Comparison of ENCODE assay signal across 8 mouse cellular contexts in the genomic region with DNA sequence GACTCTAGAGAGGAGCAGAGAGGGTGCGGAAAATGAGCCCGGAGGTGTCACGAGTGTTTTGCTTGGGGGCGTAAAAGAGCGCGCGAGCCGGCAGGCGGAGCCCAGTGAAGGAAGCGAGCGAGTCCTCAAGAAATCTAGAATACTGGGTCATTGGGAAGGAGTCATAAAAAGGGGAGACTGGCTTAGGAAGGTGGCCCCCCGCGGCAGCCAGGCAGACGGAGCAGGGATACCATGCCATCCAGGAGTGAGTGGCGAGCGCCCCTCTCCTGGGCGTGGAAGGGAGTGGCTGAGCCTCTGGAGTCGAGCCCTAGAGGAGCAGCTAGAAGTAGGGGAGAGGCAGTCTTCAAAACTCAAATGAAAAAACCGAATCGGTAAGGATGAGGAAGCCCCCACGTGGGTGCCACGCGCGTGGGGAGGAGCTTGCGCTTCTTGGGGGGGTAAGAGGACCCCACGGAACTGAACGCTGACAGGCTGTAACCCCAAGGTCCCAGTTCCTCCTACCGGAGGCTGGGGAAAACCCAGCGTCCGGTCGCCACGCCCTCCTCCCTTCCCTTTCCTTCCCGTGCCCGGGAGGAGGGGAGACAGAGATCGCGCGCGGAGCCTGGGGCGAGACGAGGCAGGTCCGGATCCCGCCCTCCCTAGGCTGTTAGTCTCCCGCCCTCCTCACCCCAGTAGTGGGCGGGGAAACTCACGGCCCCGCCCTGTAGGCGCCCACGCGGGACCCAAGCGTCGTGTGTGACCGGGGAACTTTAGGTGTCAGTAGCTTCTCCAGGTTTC. TPM values are rescaled to one million over a fixed set of nuclear protein-coding genes. Genes with fewer than 3 reads are reported as not detected.
DNase-seq lines count a peak whose midpoint lies in the region; ATAC-seq lines count a peak whose summit lies in the region.

No protein-coding gene starts in this region.

- H3K36me3 ChIP-seq in limb, embryonic 10.5 days: no peaks in the 10 kb centered on the region
- H3K36me3 ChIP-seq in midbrain, embryonic 12.5 days: 0 out of 2 replicates have a peak, but pooled peaks cover 2% of the 10 kb centered on the region
- H3K36me3 ChIP-seq in stomach, embryonic 16.5 days (ENCODE audit: control insufficient read depth, insufficient read depth, low read length): 0 out of 2 replicates have a peak, but pooled peaks cover 4% of the 10 kb centered on the region

- H3K27ac ChIP-seq in limb, embryonic 10.5 days: peak overlapping the region; percentile 51; the same call in 1 of the 2 replicates
- no peak overlapping the region for H3K27ac ChIP-seq in midbrain, embryonic 12.5 days (replicated peaks)
- H3K27ac ChIP-seq in stomach, embryonic 16.5 days (ENCODE audit: low read length): peak overlapping the region; percentile 83

- no peaks in the 10 kb centered on the region for H3K9me3 ChIP-seq in limb, embryonic 10.5 days (replicated peaks)
- H3K9me3 ChIP-seq in midbrain, embryonic 12.5 days: no peaks in the 10 kb centered on the region
- H3K9me3 ChIP-seq in stomach, embryonic 16.5 days (replicated peaks; ENCODE audit: control insufficient read depth, low read length): no peaks in the 10 kb centered on the region

- peak; percentile 77 for ATAC-seq in erythroblast, adult 5-6 weeks (replicated peaks; ENCODE audit: low FRiP score, poor library complexity, severe bottlenecking)
- 0 out of 2 replicates have a peak, but pooled peaks have one; percentile 17 for ATAC-seq in midbrain, embryonic 12.5 days (ENCODE audit: low FRiP score, low read depth)
- peak; percentile 83 for ATAC-seq in stomach, embryonic 16.5 days (ENCODE audit: insufficient read depth, low FRiP score)

- WGBS in limb, embryonic 10.5 days: 1% methylated on average over 51 of the region's 52 CpGs
- 1% methylated on average over 51 of the region's 52 CpGs for WGBS in midbrain, embryonic 12.5 days
- WGBS in stomach, embryonic 16.5 days: under 1% methylated on average over 51 of the region's 52 CpGs

- H3K4me3 ChIP-seq in limb, embryonic 10.5 days: peak overlapping the region; percentile 57
- peak overlapping the region; percentile 50 for H3K4me3 ChIP-seq in midbrain, embryonic 12.5 days
- H3K4me3 ChIP-seq in stomach, embryonic 16.5 days (replicated peaks; ENCODE audit: low read length): peak overlapping the region; percentile 54

- intact Hi-C loops in heart, postnatal 14 days (cut with DNase I): loop anchor here (1.0 to 2.0 kb wide), 2 partner anchors 19 to 66 kb away; a partner anchor contains a TSS

- peak; percentile 94 for DNase-seq in 3134 (ENCODE audit: extremely low read depth, insufficient read length, low spot score)
- peak; percentile 82 for DNase-seq in T-cell, adult 2 months (ENCODE audit: low spot score)
- DNase-seq in heart, postnatal 14 days: peak; percentile 80 to 82
- peak; percentile 71 for DNase-seq in limb, embryonic 10.5 days (ENCODE audit: low spot score)
- DNase-seq in left cerebral cortex, adult 9 months (ENCODE audit: low spot score in 2 of 2): no peak

- peaks cover 77% of the 10 kb centered on the region for H3K27me3 ChIP-seq in limb, embryonic 10.5 days (ENCODE audit: low read depth, poor library complexity, severe bottlenecking)
- H3K27me3 ChIP-seq in midbrain, embryonic 12.5 days: peaks cover 79% of the 10 kb centered on the region
- H3K27me3 ChIP-seq in stomach, embryonic 16.5 days (ENCODE audit: control insufficient read depth, insufficient read depth, low read length): no peaks in the 10 kb centered on the region; the same call in 1 of the 2 replicates

- H3K4me1 ChIP-seq in limb, embryonic 10.5 days: peaks cover 38% of the 10 kb centered on the region
- peaks cover 35% of the 10 kb centered on the region for H3K4me1 ChIP-seq in midbrain, embryonic 12.5 days
- peaks cover 16% of the 10 kb centered on the region for H3K4me1 ChIP-seq in stomach, embryonic 16.5 days (ENCODE audit: control insufficient read depth, insufficient read depth, low read length)

- peak overlapping the region; percentile 72 for H3K4me2 ChIP-seq in midbrain, embryonic 12.5 days (replicated peaks)
- H3K4me2 ChIP-seq in stomach, embryonic 16.5 days (ENCODE audit: low read depth, low read length): peak overlapping the region; percentile 98

- H3K9ac ChIP-seq in midbrain, embryonic 12.5 days (replicated peaks): peak overlapping the region; percentile 11; the same call in 1 of the 2 replicates
- H3K9ac ChIP-seq in stomach, embryonic 16.5 days (ENCODE audit: low read length): peak overlapping the region; percentile 83

RNA-seq across cellular contexts. Expression of a gene that starts 2.2 kb away (rescaled TPM):
- 64.9 and 68.1 TPM in 2 replicates for total RNA-seq in erythroblast, adult 5-6 weeks (2015; ENCODE audit: low replicate concordance)
- total RNA-seq in erythroblast, adult 5-6 weeks (2017; ENCODE audit: low replicate concordance): 11.2 and 12.0 TPM in 2 replicates
- total RNA-seq in heart, postnatal 14 days (2021): 10 to 100 TPM; 31.7 to 36.1 TPM
- 1.4 and 1.6 TPM in 2 replicates for polyA plus RNA-seq in limb, embryonic 10.5 days (2016; fragmentation: Nextera tagmentation; extraction: Ambion mirVana)
- polyA plus RNA-seq in midbrain, embryonic 12.5 days (2016; fragmentation: Nextera tagmentation; extraction: Ambion mirVana): 1.3 and 1.6 TPM in 2 replicates
- 1.4 and 2.8 TPM in 2 replicates for polyA plus RNA-seq in stomach, embryonic 16.5 days (2015; fragmentation: Nextera tagmentation; extraction: Ambion mirVana)

RNA-seq across cellular contexts. Expression of a gene that starts 8.4 kb away (rescaled TPM):
- total RNA-seq in erythroblast, adult 5-6 weeks (2015; ENCODE audit: low replicate concordance): 7.5 and 8.1 TPM in 2 replicates
- total RNA-seq in erythroblast, adult 5-6 weeks (2017; ENCODE audit: low replicate concordance): 0.60 and 5.6 TPM in 2 replicates
- 10 to 100 TPM; 11.0 to 11.3 TPM for total RNA-seq in heart, postnatal 14 days (2021)
- polyA plus RNA-seq in limb, embryonic 10.5 days (2016; fragmentation: Nextera tagmentation; extraction: Ambion mirVana): 33.0 and 37.7 TPM in 2 replicates
- polyA plus RNA-seq in midbrain, embryonic 12.5 days (2016; fragmentation: Nextera tagmentation; extraction: Ambion mirVana): 29.0 and 33.9 TPM in 2 replicates
- polyA plus RNA-seq in stomach, embryonic 16.5 days (2015; fragmentation: Nextera tagmentation; extraction: Ambion mirVana): 21.9 and 24.4 TPM in 2 replicates

RNA-seq across cellular contexts. Expression of a gene that starts 14.0 kb away (rescaled TPM):
- total RNA-seq in erythroblast, adult 5-6 weeks (2015; ENCODE audit: low replicate concordance): 0.96 TPM in 1 of 2 replicates, not detected in the other
- 0.09 TPM in 1 of 2 replicates, not detected in the other for total RNA-seq in erythroblast, adult 5-6 weeks (2017; ENCODE audit: low replicate concordance)
- total RNA-seq in heart, postnatal 14 days (2021): under 1 TPM in 1 of 2 experiments, not detected in 1; 0.37 TPM
- 2.9 and 3.4 TPM in 2 replicates for polyA plus RNA-seq in limb, embryonic 10.5 days (2016; fragmentation: Nextera tagmentation; extraction: Ambion mirVana)
- polyA plus RNA-seq in midbrain, embryonic 12.5 days (2016; fragmentation: Nextera tagmentation; extraction: Ambion mirVana): 3.1 and 3.9 TPM in 2 replicates
- 3.4 and 3.5 TPM in 2 replicates for polyA plus RNA-seq in stomach, embryonic 16.5 days (2015; fragmentation: Nextera tagmentation; extraction: Ambion mirVana)

RNA-seq across cellular contexts. Expression of a gene that starts 29.9 kb away (rescaled TPM):
- total RNA-seq in erythroblast, adult 5-6 weeks (2015; ENCODE audit: low replicate concordance): 19.0 and 22.3 TPM in 2 replicates
- total RNA-seq in erythroblast, adult 5-6 weeks (2017; ENCODE audit: low replicate concordance): 14.7 and 17.7 TPM in 2 replicates
- total RNA-seq in heart, postnatal 14 days (2021): 10 to 100 TPM; 47.0 to 50.7 TPM
- polyA plus RNA-seq in limb, embryonic 10.5 days (2016; fragmentation: Nextera tagmentation; extraction: Ambion mirVana): 31.5 and 32.3 TPM in 2 replicates
- 32.8 and 33.2 TPM in 2 replicates for polyA plus RNA-seq in midbrain, embryonic 12.5 days (2016; fragmentation: Nextera tagmentation; extraction: Ambion mirVana)
- 19.6 and 22.5 TPM in 2 replicates for polyA plus RNA-seq in stomach, embryonic 16.5 days (2015; fragmentation: Nextera tagmentation; extraction: Ambion mirVana)

RNA-seq across cellular contexts. Expression of a gene that starts 30.0 kb away (rescaled TPM):
- total RNA-seq in erythroblast, adult 5-6 weeks (2015; ENCODE audit: low replicate concordance): 5.4 and 13.8 TPM in 2 replicates
- 3.6 and 10.1 TPM in 2 replicates for total RNA-seq in erythroblast, adult 5-6 weeks (2017; ENCODE audit: low replicate concordance)
- 10 to 100 TPM; 16.9 to 17.2 TPM for total RNA-seq in heart, postnatal 14 days (2021)
- polyA plus RNA-seq in limb, embryonic 10.5 days (2016; fragmentation: Nextera tagmentation; extraction: Ambion mirVana): 88.3 and 109 TPM in 2 replicates
- 49.1 and 50.1 TPM in 2 replicates for polyA plus RNA-seq in midbrain, embryonic 12.5 days (2016; fragmentation: Nextera tagmentation; extraction: Ambion mirVana)
- polyA plus RNA-seq in stomach, embryonic 16.5 days (2015; fragmentation: Nextera tagmentation; extraction: Ambion mirVana): 70.0 and 73.0 TPM in 2 replicates

Comparison
In these comparisons a context has a peak if more than half of its experiments do, and no peak if none do; other contexts are left out.
1. DNase-seq: peak in 3134 (single experiment), T-cell, adult 2 months (single experiment), heart, postnatal 14 days (2 of 2) and limb, embryonic 10.5 days (single experiment); none in left cerebral cortex, adult 9 months (0 of 2).
2. ATAC-seq: peak in every context shown above with its lines; median percentile 83 in stomach, embryonic 16.5 days; 77 in erythroblast, adult 5-6 weeks; 17 in midbrain, embryonic 12.5 days.
3. Peak in every context shown above with its lines, with median percentiles within 50 percentile points of each other: H3K4me3 ChIP-seq.